Mouse (Mus musculus): ENCODE measurements around the gene Cfap77.

Gene Cfap77

DNA sequence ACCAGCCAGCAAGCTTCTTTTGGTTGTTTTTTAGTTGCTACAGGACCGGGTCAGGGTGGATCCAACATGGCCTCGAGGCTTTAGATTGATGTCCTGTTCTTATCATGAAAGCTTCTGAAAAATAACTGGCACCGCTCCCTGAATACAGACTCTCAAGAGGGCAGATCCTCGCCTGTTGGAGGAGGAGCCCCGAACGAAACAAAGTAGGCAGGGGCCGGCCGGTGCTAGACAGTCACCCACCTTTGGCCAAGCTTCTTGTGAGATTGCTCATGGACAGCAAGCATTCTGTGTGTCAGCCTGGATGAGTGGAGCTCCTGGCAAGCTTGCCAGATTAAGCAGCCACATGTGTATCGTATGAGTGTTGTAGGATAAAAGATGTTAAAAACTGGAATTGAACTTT is 150.1 kb downstream of the Cfap77 start:
- no peak for DNase-seq (ENCODE audit: low spot score)

DNA sequence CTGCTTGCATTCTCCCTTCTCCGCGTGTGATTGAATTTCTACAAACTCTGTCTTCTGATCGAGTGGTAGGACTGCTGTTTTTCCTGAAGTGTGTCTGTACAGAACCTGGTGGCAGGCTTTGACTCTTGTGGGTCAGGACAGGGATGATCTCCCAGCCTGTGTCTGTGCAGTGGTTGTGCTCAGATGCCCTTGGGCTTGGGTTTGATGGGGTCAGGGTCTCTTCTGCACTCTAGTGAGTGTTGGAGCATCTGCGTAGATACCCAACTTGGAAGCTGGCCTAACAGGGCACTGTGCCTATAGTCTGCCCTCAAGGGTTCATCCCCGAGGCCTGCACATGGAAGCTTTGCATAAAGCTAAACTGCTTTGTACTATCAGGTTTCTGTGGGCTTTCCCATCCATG is 151.0 kb downstream of the Cfap77 start:
- no peak for DNase-seq (ENCODE audit: low spot score)

DNA sequence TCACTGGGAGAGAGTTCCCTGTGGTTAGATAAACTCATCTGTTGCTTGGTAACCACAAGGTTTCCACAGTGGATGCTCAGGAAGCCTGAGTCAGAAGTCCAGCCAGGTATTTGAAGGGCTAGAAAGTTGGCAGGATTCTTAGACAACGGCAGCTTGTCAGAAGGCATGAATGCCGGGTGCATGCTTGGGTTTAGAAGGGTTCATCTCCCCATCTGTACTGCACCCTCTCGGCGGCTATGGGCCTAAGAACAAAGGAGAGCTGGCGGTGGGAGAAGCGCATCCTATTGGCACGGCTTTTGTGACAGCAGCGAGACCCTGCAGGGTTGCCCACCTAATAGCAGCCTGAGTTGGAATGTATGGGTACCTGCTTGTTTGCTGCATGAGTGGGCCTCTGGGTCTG is 152.6 kb downstream of the Cfap77 start:
- no peak for DNase-seq (ENCODE audit: low spot score)

DNA sequence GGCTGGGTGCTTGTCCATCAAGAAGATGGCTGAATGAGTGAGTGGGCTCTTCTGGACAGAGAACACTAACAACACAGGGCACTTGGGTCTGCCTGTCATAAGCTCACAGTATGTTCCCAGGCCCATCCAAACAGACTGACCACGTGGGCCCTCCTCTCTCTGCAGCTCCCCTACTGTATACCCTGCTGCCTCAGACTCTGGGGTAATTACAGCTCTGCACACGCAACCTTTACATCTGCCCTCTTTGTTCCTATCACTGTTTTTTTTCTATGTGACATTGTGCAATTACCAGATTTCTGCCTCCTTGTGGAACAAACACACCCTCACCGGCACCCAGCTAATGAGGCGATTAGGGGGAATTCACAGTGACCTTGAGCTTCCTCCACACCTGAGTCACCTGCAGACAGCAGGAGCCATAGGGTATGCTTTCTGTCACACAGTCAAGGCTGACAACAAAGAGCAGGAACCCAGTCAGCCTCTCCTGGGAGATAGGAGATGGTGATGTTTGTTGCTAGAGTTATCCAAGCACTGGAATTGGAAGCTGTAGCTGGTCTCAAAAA is 157.4 kb downstream of the Cfap77 start:
- DNase-seq (ENCODE audit: low spot score): no peak

DNA sequence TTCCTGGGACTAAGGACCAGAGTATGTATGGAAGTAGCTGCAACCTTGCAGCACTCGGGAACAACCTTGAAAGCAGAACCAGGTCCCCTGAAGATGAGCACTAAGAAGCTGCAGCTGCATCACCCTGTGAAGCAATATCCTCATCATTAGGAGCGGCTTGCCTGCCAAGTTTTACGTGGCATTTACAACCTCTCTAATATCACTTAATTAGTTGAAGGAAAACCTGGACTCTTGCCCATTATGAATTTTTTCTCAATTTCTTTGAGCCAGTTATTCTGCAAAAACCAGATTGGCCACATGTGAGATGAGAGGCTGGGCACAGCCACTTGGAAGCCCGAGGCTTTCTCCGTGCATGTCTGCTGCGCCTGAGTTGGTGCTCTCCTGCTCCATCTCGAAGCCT is 159.0 kb downstream of the Cfap77 start:
- no peak for DNase-seq (ENCODE audit: low spot score)

DNA sequence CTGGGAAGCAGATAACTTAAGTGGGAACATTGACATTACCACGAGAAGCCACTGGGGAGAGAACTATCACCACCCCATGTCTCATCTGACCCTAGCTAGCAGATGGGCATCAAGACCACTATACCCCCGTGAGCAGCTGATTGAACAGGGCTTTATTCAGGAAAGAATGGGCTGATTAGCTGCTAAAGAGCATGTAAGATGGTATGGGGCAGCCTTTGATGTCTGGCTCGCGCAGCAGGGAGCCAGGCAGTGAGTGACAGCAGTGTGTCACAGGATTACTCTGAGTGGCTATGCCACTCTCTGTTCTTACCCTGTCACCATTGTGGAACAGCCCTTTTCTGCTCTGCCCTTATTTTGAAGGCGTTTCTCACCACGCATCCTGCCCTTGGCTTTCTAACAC is 161.3 kb downstream of the Cfap77 start:
- no peak for DNase-seq (ENCODE audit: low spot score)

DNA sequence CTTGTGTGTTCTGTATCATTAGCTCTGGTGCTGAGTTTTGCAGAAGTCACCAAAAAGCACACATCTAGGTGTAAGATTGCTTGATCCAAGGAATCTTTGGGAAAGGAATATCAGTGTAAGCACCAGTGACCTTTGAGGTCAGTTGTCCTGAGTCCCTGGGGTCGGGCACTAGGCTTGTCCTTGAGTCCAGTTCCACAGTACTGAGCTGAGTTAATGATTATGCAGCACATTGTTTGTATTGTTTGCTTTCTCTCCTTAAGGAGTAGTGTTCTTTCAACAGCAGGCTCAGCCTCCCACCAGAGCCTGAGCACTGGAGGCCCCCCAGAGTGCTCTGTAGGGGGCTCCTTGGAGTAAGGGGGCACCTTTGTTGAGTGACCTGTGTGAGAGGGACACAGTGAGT is 162.1 kb downstream of the Cfap77 start:
- DNase-seq (ENCODE audit: low spot score): no peak

DNA sequence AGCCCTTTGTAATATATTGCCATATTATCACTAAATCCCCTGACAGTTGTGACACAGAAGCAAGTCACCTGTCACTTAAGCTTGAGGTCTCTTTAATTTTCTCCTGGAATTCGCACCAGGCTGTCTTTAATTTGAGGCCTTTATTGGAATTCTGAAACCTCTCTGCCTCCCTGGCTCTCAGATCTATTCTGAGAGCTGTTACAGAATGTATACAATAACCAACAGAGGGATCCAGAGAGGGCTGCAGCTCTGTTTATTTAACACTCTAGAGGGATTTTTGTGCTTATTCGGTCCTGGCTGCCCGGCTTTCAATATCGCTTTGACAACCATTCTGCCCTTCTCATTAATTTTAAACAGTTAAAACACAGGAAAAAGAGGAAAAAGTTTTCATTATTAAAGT is 170.0 kb downstream of the Cfap77 start:
- no peak for DNase-seq (ENCODE audit: low spot score)

DNA sequence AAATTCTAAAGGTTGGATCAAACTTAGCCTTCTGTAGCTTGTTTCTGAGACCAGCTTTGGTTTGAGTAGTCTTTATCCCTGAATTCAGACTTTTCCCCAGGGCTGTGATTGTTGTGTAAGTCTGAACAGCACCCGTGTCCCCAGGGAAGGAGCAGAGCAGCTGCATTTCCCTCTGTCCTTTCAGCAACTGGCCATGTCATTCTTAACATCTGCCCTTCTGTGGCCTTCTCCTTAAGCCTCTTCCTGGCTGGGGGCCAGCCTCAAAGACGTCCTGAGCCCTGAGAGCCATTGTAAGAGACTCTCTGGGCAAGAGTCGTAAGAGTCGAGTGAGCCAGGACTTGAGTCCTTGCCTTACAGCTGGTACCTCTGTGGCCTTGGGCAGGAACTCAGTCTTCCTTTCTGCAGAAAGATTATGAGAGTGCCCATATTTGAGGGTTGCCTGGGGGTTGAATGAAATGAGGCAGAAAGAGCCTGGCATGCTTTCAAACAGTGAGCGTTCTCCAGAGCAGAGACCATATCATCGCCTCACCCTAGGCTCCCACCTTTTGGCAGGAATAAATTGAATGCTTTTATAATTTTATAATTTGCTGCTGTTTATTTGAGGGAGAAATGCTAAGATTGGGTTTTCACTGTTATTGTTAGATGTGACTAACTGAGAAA is 171.9 kb downstream of the Cfap77 start:
- no peak for DNase-seq (ENCODE audit: low spot score)

DNA sequence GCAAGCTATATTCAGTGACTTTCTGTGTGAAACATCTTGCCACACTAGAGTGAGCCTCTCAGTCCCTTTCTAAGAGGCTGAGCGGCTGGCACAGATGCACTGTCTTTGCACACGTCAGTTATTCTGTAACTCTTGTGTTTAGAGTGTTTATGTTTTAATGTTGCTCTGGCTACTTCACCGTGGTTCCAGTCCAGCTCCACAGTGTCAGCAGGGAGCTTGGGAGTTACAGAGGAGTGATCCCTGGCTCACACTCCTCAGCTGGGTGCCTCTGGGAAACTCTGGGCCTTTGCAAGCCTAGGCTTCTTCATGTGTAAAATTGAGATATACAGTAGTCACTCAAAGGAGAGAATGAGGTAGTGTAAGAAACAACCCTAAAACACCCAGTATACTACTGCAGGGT is 172.8 kb downstream of the Cfap77 start:
- DNase-seq (ENCODE audit: low spot score): no peak

DNA sequence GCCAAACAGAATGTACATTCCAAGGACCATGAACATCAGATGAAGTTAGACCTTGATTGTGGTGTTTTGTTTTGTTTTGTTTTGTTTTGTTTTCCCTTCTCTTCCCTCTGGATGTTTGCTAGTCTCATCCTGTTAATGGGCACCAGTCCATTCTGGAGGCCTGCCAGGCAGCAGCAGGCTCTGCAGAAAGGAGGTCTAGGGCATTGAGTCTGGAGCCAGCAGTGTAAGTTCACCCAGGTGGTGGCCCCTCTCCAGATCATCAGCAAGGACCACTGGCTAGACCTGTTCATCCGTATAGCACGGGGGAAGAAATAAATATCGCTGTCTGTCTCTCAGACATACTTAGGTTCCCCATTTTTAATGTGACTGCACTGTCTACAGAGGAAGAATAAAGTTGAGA is 173.6 kb downstream of the Cfap77 start:
- no peak for DNase-seq (ENCODE audit: low spot score)

Data from c-Kit-positive CD71-positive TER-119-positive erythroid progenitor cells, embryonic 14.5 days (primary cell).